Mouse (Mus musculus): Measurements from ENCODE around the gene Slc22a3.

Slc22a3 gene
- long read RNA-seq, experiment 1 = 0 reads
- long read RNA-seq, experiment 2, partial matches to known transcripts = 0 of 1 reads
- long read RNA-seq, experiment 2, other reads (novel, unspliced or antisense) = 1 of 1 reads

GRCm38 (mm10) chr17:12507654-12508204 is at the start of gene Slc22a3:
Gene Slc22a3 (minus strand): TSS chr17:12507704.
- intact Hi-C loops (cut with DNase I) = no loop called here

GRCm38 (mm10) chr17:12534353-12535145 is 27.0 kb upstream of the Slc22a3 start:
- intact Hi-C loops (cut with DNase I) = loop anchor here (1.0 to 5.0 kb wide), 3 partner anchors 117 to 278 kb away; no protein-coding TSS in a partner anchor

- intact Hi-C loops (cut with DNase I) = loop anchor here (5.0 kb wide), 2 partner anchors 115 to 280 kb away; no protein-coding TSS in a partner anchor
These were observed 24.6 kb upstream of the Slc22a3 start for GRCm38 (mm10) chr17:12532115-12532514.

- intact Hi-C loops (cut with DNase I) = loop anchor here (5.0 kb wide), 2 partner anchors 113 to 282 kb away; no protein-coding TSS in a partner anchor
These were observed 22.6 kb upstream of the Slc22a3 start for GRCm38 (mm10) chr17:12530081-12530480.

GRCm38 (mm10) chr17:12529384-12529985 is 22.0 kb upstream of the Slc22a3 start:
- intact Hi-C loops (cut with DNase I) = no loop called here

- intact Hi-C loops (cut with DNase I) = no loop called here
These were observed 11.6 kb upstream of the Slc22a3 start for GRCm38 (mm10) chr17:12519089-12519488.

- intact Hi-C loops (cut with DNase I) = no loop called here
These were observed 10.7 kb upstream of the Slc22a3 start for GRCm38 (mm10) chr17:12518194-12518593.

- intact Hi-C loops (cut with DNase I) = no loop called here
These were observed 6.5 kb upstream of the Slc22a3 start for GRCm38 (mm10) chr17:12513997-12514396.

GRCm38 (mm10) chr17:12513107-12513923 is 5.8 kb upstream of the Slc22a3 start:
- intact Hi-C loops (cut with DNase I) = no loop called here

GRCm38 (mm10) chr17:12511193-12511592 is 3.7 kb upstream of the Slc22a3 start:
- intact Hi-C loops (cut with DNase I) = no loop called here

- intact Hi-C loops (cut with DNase I) = no loop called here
These were observed 872 bp upstream of the Slc22a3 start for GRCm38 (mm10) chr17:12508376-12508775.

GRCm38 (mm10) chr17:12506903-12507563 is 471 bp downstream of the Slc22a3 start:
- intact Hi-C loops (cut with DNase I) = no loop called here

- intact Hi-C loops (cut with DNase I) = no loop called here
These were observed 1.8 kb downstream of the Slc22a3 start for GRCm38 (mm10) chr17:12505708-12506107.

GRCm38 (mm10) chr17:12499426-12499825 is 8.1 kb downstream of the Slc22a3 start:
- intact Hi-C loops (cut with DNase I) = no loop called here

- intact Hi-C loops (cut with DNase I) = no loop called here
These were observed 11.9 kb downstream of the Slc22a3 start for GRCm38 (mm10) chr17:12495558-12495957.

- intact Hi-C loops (cut with DNase I) = no loop called here
These were observed 15.9 kb downstream of the Slc22a3 start for GRCm38 (mm10) chr17:12491591-12491990.

GRCm38 (mm10) chr17:12489888-12490287 is 17.6 kb downstream of the Slc22a3 start:
- intact Hi-C loops (cut with DNase I) = no loop called here

- intact Hi-C loops (cut with DNase I) = no loop called here
These were observed 21.8 kb downstream of the Slc22a3 start for GRCm38 (mm10) chr17:12485657-12486056.

- intact Hi-C loops (cut with DNase I) = no loop called here
These were observed 28.1 kb downstream of the Slc22a3 start for GRCm38 (mm10) chr17:12479416-12479815.

GRCm38 (mm10) chr17:12474509-12475083 is 32.9 kb downstream of the Slc22a3 start:
- intact Hi-C loops (cut with DNase I) = no loop called here

All from adrenal gland (tissue).